8 mouse cellular contexts compared by ENCODE assay signal in the genomic region with DNA sequence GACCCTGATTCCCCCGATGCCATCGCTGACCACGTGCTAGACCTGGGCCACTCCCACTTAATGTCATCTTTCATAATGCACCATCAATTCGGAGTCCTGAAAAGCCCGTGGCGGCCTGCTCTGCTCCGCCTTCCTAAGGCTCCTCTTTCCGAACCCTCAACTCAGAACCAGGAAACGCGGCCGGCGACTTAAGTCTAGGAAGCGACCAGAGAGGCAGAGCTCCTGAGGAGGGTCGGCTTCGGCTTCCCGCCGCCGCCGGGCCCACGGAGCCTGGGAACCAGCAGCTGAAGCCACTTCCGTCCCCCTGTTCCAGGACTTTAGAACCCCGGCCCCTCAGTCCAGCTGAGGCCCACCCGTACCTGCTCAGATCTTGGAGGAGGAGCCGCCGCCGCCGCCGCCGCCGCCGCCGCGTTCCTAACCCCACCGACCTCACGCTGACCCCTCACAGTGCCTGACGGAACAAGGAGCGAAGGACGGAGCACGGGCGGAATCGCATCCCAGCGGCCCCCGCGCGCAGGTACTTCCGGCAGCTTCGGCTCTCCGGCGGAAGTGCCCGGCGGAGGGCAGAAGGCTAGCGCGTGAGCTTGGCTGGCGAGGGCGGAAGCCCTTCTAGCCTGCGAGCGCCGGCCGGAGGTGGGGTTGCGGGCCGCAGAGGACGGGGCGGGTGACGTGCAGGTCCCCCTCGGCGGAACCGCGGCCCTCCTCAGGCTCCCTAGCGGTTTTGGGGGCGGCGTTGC. TPM values are rescaled to one million over a fixed set of nuclear protein-coding genes. Genes with fewer than 3 reads are reported as not detected.
A peak's percentile ranks its signal among the peaks of the same experiment; 100 is the strongest.
DNase-seq lines count a peak whose midpoint lies in the region; ATAC-seq and TF ChIP-seq lines count a peak whose summit lies in the region.

A gene (plus strand): TSS at position 69 of the 737 bp plus-strand sequence.
A gene (minus strand): TSS at position 545 of the 737 bp plus-strand sequence.

- ATAC-seq in forebrain, embryonic 13.5 days: peak; percentile 95
- ATAC-seq in liver, postnatal 0 days: peak; percentile 94
- ATAC-seq in neural tube, embryonic 14.5 days (ENCODE audit: low read depth): peak; percentile 89

- H3K4me1 ChIP-seq in E14TG2a.4 (replicated peaks; ENCODE audit: low read depth, low read length): peaks cover 53% of the 10 kb centered on the region
- H3K4me1 ChIP-seq in forebrain, embryonic 13.5 days: peaks cover 44% of the 10 kb centered on the region
- peaks cover 19% of the 10 kb centered on the region for H3K4me1 ChIP-seq in liver, postnatal 0 days (ENCODE audit: insufficient read depth)
- H3K4me1 ChIP-seq in neural tube, embryonic 14.5 days (ENCODE audit: control insufficient read depth, insufficient read depth, low read length): peaks cover 30% of the 10 kb centered on the region

- H3K4me2 ChIP-seq in forebrain, embryonic 13.5 days: peak within 1 kb of the TSS; percentile 98
- peak within 1 kb of the TSS; percentile 99 for H3K4me2 ChIP-seq in liver, postnatal 0 days (ENCODE audit: low read depth, low read length)
- H3K4me2 ChIP-seq in neural tube, embryonic 14.5 days (ENCODE audit: low read depth, low read length): peak within 1 kb of the TSS; percentile 99

- TF ChIP-seq CTCF in E14TG2a.4 (conservative IDR thresholded peaks at IDR 0.05; ENCODE audit: low read length): no peak
- TF ChIP-seq CTCF in liver, postnatal 0 days (IDR thresholded peaks at IDR 0.05; ENCODE audit: low read depth): no peak

- peak within 1 kb of the TSS; percentile 85 for H3K27ac ChIP-seq in forebrain, embryonic 13.5 days
- peak within 1 kb of the TSS; percentile 93 for H3K27ac ChIP-seq in liver, postnatal 0 days (ENCODE audit: low read depth)
- H3K27ac ChIP-seq in neural tube, embryonic 14.5 days (ENCODE audit: low read depth, low read length): peak within 1 kb of the TSS; percentile 88

- DNase-seq in c-Kit-positive CD71-positive TER-119-positive erythroid progenitor cells, embryonic 14.5 days (ENCODE audit: low spot score): peak; percentile 76
- peak; percentile 92 for DNase-seq in heart, postnatal 10 days
- DNase-seq in large intestine, adult 2 months (ENCODE audit: low read depth, low spot score): peak; percentile 70
- peak; percentile 93 for DNase-seq in liver, postnatal 0 days
- peak; percentile 89 for DNase-seq in testis, postnatal 10 days (ENCODE audit: low spot score)

- H3K27me3 ChIP-seq in E14TG2a.4 (ENCODE audit: insufficient read depth, low read length): no peaks in the 10 kb centered on the region
- no peaks in the 10 kb centered on the region for H3K27me3 ChIP-seq in forebrain, embryonic 13.5 days
- no peaks in the 10 kb centered on the region for H3K27me3 ChIP-seq in liver, postnatal 0 days (ENCODE audit: insufficient read depth, low read length)
- H3K27me3 ChIP-seq in neural tube, embryonic 14.5 days (ENCODE audit: control insufficient read depth, insufficient read depth, low read length): no peaks in the 10 kb centered on the region

- H3K36me3 ChIP-seq in E14TG2a.4 (ENCODE audit: insufficient read depth, low read length): peaks cover 63% of the 10 kb centered on the region
- H3K36me3 ChIP-seq in forebrain, embryonic 13.5 days (ENCODE audit: poor library complexity, severe bottlenecking): peaks cover 49% of the 10 kb centered on the region
- H3K36me3 ChIP-seq in liver, postnatal 0 days (replicated peaks; ENCODE audit: insufficient read depth, low read length): peaks cover 33% of the 10 kb centered on the region
- peaks cover 35% of the 10 kb centered on the region for H3K36me3 ChIP-seq in neural tube, embryonic 14.5 days (ENCODE audit: control insufficient read depth, insufficient read depth, low read length)

- WGBS in forebrain, embryonic 13.5 days: under 1% methylated on average over 70 of the region's 71 CpGs
- WGBS in large intestine, adult 2 months: under 1% methylated on average over 71 of the region's 71 CpGs
- WGBS in liver, postnatal 0 days (ENCODE audit: insufficient replicate concordance): 1% methylated on average over 58 of the region's 71 CpGs
- under 1% methylated on average over 67 of the region's 71 CpGs for WGBS in neural tube, embryonic 14.5 days

- H3K4me3 ChIP-seq in E14TG2a.4 (replicated peaks; ENCODE audit: low read length): peak within 1 kb of the TSS; percentile 89
- H3K4me3 ChIP-seq in forebrain, embryonic 13.5 days: peak within 1 kb of the TSS; percentile 81
- H3K4me3 ChIP-seq in liver, postnatal 0 days (ENCODE audit: low read depth, low read length): peak within 1 kb of the TSS; percentile 82
- H3K4me3 ChIP-seq in neural tube, embryonic 14.5 days (ENCODE audit: low read depth, low read length): peak within 1 kb of the TSS; percentile 94

- H3K9ac ChIP-seq in forebrain, embryonic 13.5 days: peak within 1 kb of the TSS; percentile 92
- peak within 1 kb of the TSS; percentile 81 for H3K9ac ChIP-seq in liver, postnatal 0 days (replicated peaks)
- H3K9ac ChIP-seq in neural tube, embryonic 14.5 days (replicated peaks; ENCODE audit: low read depth, low read length): peak within 1 kb of the TSS; percentile 84

- no peaks in the 10 kb centered on the region for H3K9me3 ChIP-seq in E14TG2a.4 (ENCODE audit: low read length)
- no peaks in the 10 kb centered on the region for H3K9me3 ChIP-seq in forebrain, embryonic 13.5 days (replicated peaks)
- H3K9me3 ChIP-seq in liver, postnatal 0 days (ENCODE audit: low read length): no peaks in the 10 kb centered on the region
- H3K9me3 ChIP-seq in neural tube, embryonic 14.5 days (ENCODE audit: control insufficient read depth, low read length): no peaks in the 10 kb centered on the region

- intact Hi-C loops in heart, postnatal 10 days (cut with DNase I): no loop called here

- TF ChIP-seq EP300 in liver, postnatal 0 days (IDR thresholded peaks at IDR 0.05; ENCODE audit: low read depth): no peak

RNA-seq across cellular contexts. Expression of the first gene that starts in this region (rescaled TPM):
- 54.6 and 58.5 TPM in 2 replicates for polyA plus RNA-seq in forebrain, embryonic 13.5 days (2015; fragmentation: Nextera tagmentation; extraction: Ambion mirVana)
- 10 to 100 TPM; 19.6 to 19.7 TPM for total RNA-seq in heart, postnatal 10 days (2021)
- 16.7 and 26.7 TPM in 2 replicates for polyA plus RNA-seq in large intestine, adult 2 months (2012; rRNA removed)
- 7.7 and 9.4 TPM in 2 replicates for polyA plus RNA-seq in liver, postnatal 0 days (2015; fragmentation: Nextera tagmentation; extraction: Ambion mirVana)
- polyA plus RNA-seq in neural tube, embryonic 14.5 days (2014; fragmentation: Nextera tagmentation; extraction: Ambion mirVana): 59.3 and 67.7 TPM in 2 replicates

RNA-seq across cellular contexts. Expression of the second gene that starts in this region (rescaled TPM):
- polyA plus RNA-seq in forebrain, embryonic 13.5 days (2015; fragmentation: Nextera tagmentation; extraction: Ambion mirVana): 90.5 and 98.2 TPM in 2 replicates
- total RNA-seq in heart, postnatal 10 days (2021): 10 to 100 TPM; 38.3 to 40.4 TPM
- polyA plus RNA-seq in large intestine, adult 2 months (2012; rRNA removed): 29.3 and 29.6 TPM in 2 replicates
- polyA plus RNA-seq in liver, postnatal 0 days (2015; fragmentation: Nextera tagmentation; extraction: Ambion mirVana): 17.9 and 19.4 TPM in 2 replicates
- polyA plus RNA-seq in neural tube, embryonic 14.5 days (2014; fragmentation: Nextera tagmentation; extraction: Ambion mirVana): 57.8 and 66.0 TPM in 2 replicates

Comparison
In these comparisons a context has a peak if more than half of its experiments do, and no peak if none do; other contexts are left out.
1. Peak in every context shown above with its lines: DNase-seq, ATAC-seq, H3K4me3 ChIP-seq and H3K27ac ChIP-seq.